Mouse (Mus musculus) Muller cell, postnatal 12 days (primary cell): ENCODE results near the gene Mtrf1l.

Experiments
- DNase-seq: peaks from one replicate; pipeline ENCODE4 v3.0.0-alpha.2; 2015; ENCODE audit errors: inconsistent ontology term

Mtrf1l gene

GRCm38 (mm10) chr10:5823740-5824491 is at the start of gene Mtrf1l:
TSS of gene Mtrf1l (minus strand) at chr10:5823910.
- DNase-seq, result peak; percentile 99

- DNase-seq, result no peak
Observed at GRCm38 (mm10) chr10:5871081-5871480, 47.4 kb upstream of the Mtrf1l start.

- DNase-seq, result peak; percentile 84
Observed at GRCm38 (mm10) chr10:5867981-5868552, 44.4 kb upstream of the Mtrf1l start.

- DNase-seq, result no peak
Observed at GRCm38 (mm10) chr10:5865996-5866395, 42.3 kb upstream of the Mtrf1l start.

- no peak for DNase-seq
Observed at GRCm38 (mm10) chr10:5862669-5863068, 39.0 kb upstream of the Mtrf1l start.

- DNase-seq, result no peak
Observed at GRCm38 (mm10) chr10:5860849-5861248, 37.1 kb upstream of the Mtrf1l start.

GRCm38 (mm10) chr10:5859729-5860128 is 36.0 kb upstream of the Mtrf1l start:
- no peak for DNase-seq

- DNase-seq, result no peak
Observed at GRCm38 (mm10) chr10:5857996-5858549, 34.4 kb upstream of the Mtrf1l start.

GRCm38 (mm10) chr10:5853290-5853868 is 29.7 kb upstream of the Mtrf1l start:
- DNase-seq, result peak; percentile 81

- DNase-seq, result peak; percentile 20
Observed at GRCm38 (mm10) chr10:5846939-5847338, 23.2 kb upstream of the Mtrf1l start.

GRCm38 (mm10) chr10:5841369-5841768 is 17.7 kb upstream of the Mtrf1l start:
- peak; percentile 12 for DNase-seq

GRCm38 (mm10) chr10:5826336-5827025 is 2.8 kb upstream of the Mtrf1l start:
- DNase-seq, result no peak

GRCm38 (mm10) chr10:5824779-5825178 is 1.1 kb upstream of the Mtrf1l start:
- DNase-seq, result peak; percentile 70

- DNase-seq, result no peak
Observed at GRCm38 (mm10) chr10:5823291-5823739, 395 bp downstream of the Mtrf1l start.

- no peak for DNase-seq
Observed at GRCm38 (mm10) chr10:5818772-5819171, 4.9 kb downstream of the Mtrf1l start.

GRCm38 (mm10) chr10:5815968-5816367 is 7.7 kb downstream of the Mtrf1l start:
- no peak for DNase-seq

GRCm38 (mm10) chr10:5813724-5814123 is 10.0 kb downstream of the Mtrf1l start:
- DNase-seq, result no peak

GRCm38 (mm10) chr10:5807683-5808082 is 16.0 kb downstream of the Mtrf1l start:
- DNase-seq, result no peak

GRCm38 (mm10) chr10:5806996-5807395 is 16.7 kb downstream of the Mtrf1l start:
- no peak for DNase-seq

GRCm38 (mm10) chr10:5806416-5806815 is 17.3 kb downstream of the Mtrf1l start:
- DNase-seq, result no peak

- DNase-seq, result peak; percentile 99
Observed at GRCm38 (mm10) chr10:5805731-5806307, 17.9 kb downstream of the Mtrf1l start.
